Mouse (Mus musculus) layer of hippocampus, postnatal 10 days (tissue): ENCODE measurements around the gene Stradb. TPM values are rescaled to one million over a fixed set of nuclear protein-coding genes. Genes with fewer than 3 reads are reported as not detected.
"Not testable (repeated sequence)": the region's sequence is repeated elsewhere in the genome, so short reads cannot be mapped to it uniquely, and the experiment has no call there.

Source experiments
- DNase-seq, 2 experiments: peaks; one replicate each; pipeline ENCODE4 v3.0.0; 2021; ENCODE audit warnings: low spot score in 2 of 2
- total RNA-seq, 2 experiments: library from RNA; stranded (reverse); gene quantifications; 2 replicates each; pipeline ENCODE4 v1.2.3; 2021

Gene Stradb
- total RNA-seq, 2 experiments from 2014 or later = 59.5 to 65.8 TPM

- not testable (repeated sequence) for DNase-seq
Observed at GRCm38 (mm10) chr1:58958789-58959526, 14.4 kb upstream of the Stradb start.

DNA sequence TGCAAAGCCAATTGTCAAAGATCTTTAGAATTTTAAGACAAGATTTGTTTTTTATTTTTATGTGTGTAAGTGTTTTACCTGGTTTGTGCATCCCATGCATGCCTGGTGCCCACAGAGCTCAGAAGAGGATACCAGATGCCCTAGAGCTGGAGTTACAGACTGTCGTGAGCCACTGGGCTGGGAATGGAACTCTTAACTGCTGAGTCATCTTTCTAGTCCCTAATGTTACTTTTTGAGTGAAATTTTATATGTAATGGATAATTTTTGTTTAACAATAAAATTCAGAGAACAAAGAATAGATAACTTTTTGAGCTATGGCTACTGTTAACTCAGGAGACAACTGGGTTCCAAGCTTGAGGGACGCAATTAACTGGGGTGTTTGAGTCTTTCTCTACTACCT lies 13.6 kb upstream of the Stradb start:
- DNase-seq = no peak

DNA sequence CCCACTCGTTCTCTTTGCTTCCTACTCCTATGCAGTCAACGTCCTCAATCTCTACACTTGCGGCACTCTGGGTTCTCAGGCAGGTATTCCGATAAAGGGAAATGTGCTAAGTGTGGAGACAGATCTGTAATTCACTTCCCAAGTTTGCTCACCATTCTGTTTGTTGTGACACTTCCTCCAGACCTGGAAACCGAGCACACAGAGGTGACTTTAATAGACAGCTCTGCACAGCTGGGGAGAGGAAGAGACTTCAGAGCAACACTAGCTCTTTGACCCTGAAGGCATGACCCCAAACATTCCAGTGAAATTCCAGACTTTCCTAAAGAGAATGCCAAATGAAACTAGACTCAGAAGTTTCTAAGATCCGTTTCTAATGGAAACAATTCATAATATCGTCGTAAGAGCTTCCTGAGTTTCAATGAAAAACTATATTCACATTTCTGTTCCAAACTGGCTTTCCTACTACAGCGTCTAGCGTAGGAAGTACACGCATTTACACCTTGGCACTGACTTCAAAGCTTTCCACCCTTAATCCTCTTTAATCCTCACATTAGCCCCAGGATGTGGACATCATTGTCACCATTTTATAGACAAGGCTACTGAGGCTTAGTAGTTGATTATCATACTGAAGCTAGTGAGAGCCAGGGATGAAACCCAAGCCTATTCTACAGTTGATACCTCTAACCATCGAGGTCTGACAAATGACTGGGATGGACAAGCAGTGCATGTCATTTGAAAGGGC lies 12.0 kb upstream of the Stradb start:
- DNase-seq = no peak

DNA sequence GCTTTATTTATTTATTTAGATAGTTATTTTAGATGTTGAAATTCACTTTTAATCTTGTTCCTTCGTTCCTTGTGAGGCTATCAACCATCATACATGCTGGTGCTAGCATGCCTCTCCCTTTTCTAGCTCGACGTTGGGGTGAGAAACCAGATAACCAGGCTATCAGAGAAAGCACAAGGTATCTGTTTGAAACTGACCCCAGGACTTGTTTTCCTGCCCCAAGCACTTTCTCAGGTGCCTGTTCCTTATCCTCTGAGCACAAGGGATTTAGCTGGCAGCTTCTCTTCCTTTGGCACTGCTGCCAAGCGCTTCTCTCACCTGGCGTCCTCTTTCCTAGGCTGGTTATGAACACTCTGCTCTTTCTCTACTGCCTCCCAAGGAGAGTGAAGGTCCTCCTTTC lies 10.9 kb upstream of the Stradb start:
- no peak for DNase-seq

GRCm38 (mm10) chr1:58962865-58963264 lies 10.5 kb upstream of the Stradb start:
- DNase-seq = no peak

DNA sequence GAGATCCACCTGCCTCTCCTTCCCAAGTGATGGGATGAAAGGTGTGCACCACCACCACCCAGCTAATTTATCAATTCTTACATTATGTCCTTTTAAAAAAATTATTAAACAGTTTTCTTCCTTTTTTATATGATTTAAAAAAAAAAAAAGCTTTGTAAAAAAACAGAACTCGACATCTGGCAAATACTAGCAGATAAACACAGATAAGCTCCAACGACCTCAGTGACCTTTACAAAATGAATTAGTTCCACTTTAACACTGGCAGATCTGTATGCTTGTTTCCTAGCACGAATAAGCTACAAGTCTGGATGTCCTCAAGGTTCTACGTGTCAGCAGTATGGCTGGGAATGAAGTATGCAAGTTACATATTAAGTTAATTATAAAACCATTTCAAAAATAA lies 5.8 kb upstream of the Stradb start:
- no peak for DNase-seq

- no peak for DNase-seq
Observed at GRCm38 (mm10) chr1:58970054-58970453, 3.3 kb upstream of the Stradb start.

DNA sequence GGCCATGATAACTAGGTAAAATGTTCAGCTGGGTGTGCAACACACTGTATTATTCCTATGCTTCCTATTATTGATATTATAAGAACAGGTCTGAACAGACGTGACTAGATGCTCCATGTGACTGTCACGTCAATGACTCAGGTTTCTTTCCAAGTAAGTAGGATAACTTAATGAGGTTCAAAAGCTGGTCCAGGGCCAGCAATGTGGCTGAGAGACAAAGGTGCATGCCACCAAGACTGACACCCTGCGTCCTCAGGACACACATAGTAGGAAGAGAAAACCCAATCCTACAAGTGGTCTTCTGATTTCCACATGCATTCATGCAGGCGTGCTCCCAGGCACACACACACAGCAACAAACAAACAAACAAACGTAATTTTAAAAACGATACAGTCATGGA lies 2.2 kb upstream of the Stradb start:
- DNase-seq = no peak

GRCm38 (mm10) chr1:58972851-58973365 lies 414 bp upstream of the Stradb start:
- no peak for DNase-seq

GRCm38 (mm10) chr1:58982276-58982675 lies 9.0 kb downstream of the Stradb start:
- DNase-seq = no peak

- no peak for DNase-seq
Observed at GRCm38 (mm10) chr1:58984586-58984985, 11.3 kb downstream of the Stradb start.

DNA sequence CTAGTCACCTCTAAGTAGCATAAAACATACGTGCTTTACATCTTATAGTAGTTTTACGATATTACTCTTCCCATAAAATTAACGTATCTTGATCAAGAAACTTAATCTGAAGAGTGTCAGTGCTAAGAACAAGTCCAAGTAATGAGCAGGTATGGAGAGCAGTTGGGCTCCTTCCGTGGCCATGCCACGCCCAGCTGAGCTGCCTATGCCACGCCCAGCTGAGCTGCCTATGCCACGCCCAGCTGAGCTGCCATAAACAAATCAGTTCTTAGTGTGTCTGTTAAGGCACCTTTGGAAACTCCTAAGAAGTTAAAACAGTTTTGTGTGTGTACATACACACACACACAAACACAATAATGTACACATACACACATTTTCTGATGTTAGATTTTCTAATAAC lies 19.8 kb downstream of the Stradb start:
- DNase-seq = no peak

GRCm38 (mm10) chr1:58993723-58994122 lies 20.4 kb downstream of the Stradb start:
- no peak for DNase-seq

- DNase-seq = no peak
Observed at GRCm38 (mm10) chr1:58995313-58995712, 22.0 kb downstream of the Stradb start.

DNA sequence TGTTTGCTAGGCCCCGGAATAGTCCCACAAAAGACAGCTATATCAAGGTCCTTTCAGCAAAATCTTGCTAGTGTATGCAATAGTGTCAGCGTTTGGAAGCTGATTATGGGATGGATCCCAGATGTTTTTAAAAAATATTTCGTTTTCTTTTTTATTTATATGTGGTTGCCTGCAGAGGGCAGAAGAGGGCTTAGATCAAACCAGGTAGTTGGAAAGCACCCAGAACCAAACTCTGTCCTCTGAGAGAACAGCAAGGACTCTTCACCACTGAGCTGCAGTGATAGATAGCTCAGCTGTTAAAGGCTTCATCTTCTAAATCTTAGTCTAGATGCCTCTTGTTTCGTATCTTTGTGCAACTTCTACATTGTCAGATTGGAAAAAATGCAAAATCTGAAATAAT lies 35.9 kb downstream of the Stradb start:
- DNase-seq = peak; percentile 10 to 25

GRCm38 (mm10) chr1:59021556-59021955 lies 48.2 kb downstream of the Stradb start:
- no peak for DNase-seq

GRCm38 (mm10) chr1:59037723-59038122 lies 64.4 kb downstream of the Stradb start:
- peak in 1 of 2 experiments; percentile 12 for DNase-seq

Other genes starting within 250 kb of the Stradb start
- 1 to 10 TPM; 4.9 to 5.3 TPM for gene Casp8, start 178.1 kb upstream of the Stradb start, total RNA-seq
- 100 to 1,000 TPM; 138 to 144 TPM for gene Trak2, start 92 bp upstream of the Stradb start, total RNA-seq
- not detected for gene C2cd6, start 121.4 kb downstream of the Stradb start, total RNA-seq
- gene Tmem237, start 146.9 kb downstream of the Stradb start, total RNA-seq = 10 to 100 TPM; 27.8 to 29.7 TPM
- gene Mpp4, start 189.9 kb downstream of the Stradb start, total RNA-seq = 1 to 10 TPM in 1 of 2 experiments, under 1 TPM in 1; 0.89 to 1.0 TPM